Mouse (Mus musculus) natural killer cell, adult 2 months (primary cell): ENCODE measurements at regions not wholly inside any gene's neighbourhood (a gene's known extent, or its start where the extent isn't known, plus 50 kb on each side); places are given as distances from the start of the nearest gene placed in this dataset.

Source experiments
- DNase-seq, 2 experiments: peaks; one replicate each; pipeline ENCODE4 v3.0.0; 2022; ENCODE audit warnings: low spot score in 2 of 2

DNA sequence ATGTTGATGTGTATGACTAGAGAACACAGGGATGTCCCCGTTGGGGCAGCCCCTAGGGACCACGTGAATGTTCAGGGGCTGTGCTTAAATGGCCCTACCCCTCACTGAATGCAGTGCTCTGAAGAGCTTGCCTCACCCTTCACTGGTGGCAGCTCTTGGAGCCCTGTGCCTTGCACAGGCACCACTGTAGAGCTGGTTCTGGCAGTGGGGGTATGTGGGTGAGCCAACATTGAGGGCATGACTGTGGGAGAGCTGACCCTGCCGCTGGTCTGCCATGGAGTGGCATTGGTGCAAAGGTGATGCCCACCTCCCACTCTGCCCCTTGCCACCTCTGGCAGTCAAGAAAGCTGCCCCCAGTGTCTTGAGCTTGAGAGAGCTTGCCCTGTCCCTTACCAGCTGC is 69.6 kb upstream of the Tdrd3 start:
- no peak for DNase-seq

DNA sequence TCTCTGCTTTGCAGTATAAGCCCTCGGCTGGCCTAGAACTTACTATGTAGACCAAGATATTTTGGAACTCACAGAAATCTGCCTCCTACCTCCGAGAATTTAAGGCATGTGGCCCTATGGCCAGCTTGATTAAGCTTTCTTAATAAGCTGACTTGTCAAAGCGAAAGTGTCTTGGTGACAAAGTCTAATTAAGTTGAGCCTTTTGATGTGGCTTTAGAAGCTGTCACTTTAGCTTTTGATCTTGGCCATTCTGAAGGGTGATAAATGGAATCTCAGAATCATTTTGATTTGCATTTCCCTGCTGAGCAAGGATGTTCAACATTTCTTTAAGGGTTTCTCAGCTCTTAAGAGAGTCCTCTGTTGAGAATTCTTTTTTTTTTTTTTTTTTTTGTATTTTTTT is 67.6 kb upstream of the Tdrd3 start:
- no peak for DNase-seq

DNA sequence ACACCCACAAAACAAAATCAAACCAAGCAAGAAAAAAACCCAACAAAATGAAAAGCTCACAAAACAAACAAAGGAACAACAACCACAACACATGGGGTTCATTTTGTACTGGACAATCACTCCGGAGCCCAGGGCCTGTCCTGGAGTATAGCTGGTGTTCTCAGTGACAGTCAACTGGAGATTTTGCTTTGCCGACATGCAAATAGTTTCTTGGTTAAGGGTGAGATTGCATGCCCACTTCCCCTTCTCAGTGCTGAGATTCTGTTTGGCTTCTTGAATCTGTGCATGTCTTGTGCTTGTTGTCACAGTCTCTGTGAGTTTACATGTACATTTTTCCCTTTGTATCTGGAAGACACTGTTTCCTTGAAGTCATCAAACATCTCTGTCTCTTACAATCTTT is 50.6 kb upstream of the Tdrd3 start:
- DNase-seq = no peak
